Mouse (Mus musculus): ENCODE results near the gene Apobec4. TPM values are rescaled to one million over a fixed set of nuclear protein-coding genes. Genes with fewer than 3 reads are reported as not detected.

The Apobec4 gene
- polyA plus RNA-seq, 1 experiment from 2014 or later, result not detected

DNA sequence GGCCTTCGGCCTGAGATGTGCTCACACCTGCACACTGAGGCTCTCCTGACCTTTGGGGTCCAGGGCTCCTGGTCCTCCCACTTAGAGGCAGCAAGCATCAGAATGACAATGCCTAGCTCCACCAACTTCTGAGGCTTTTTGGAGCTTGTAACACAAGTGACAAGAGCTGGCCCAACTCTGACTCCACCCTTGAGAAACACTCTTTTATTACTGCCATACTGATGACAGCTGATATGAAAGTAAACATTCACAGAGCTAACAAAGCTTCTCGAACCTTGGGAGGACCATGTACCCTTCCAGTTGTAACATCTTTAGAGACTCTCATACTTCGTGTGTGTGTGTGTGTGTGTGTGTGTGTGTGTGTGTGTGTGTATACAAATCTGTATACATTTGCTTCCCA, 24.3 kb upstream of the Apobec4 start:
- Histone ChIP-seq H3K9ac (no peak overlapping the region), H3K4me1 (replicated peaks) (no peaks in the 10 kb centered on the region), H3K4me3 (no peak overlapping the region), H3K27me3 (no peaks in the 10 kb centered on the region), H3K9me3 (no peaks in the 10 kb centered on the region), H3K4me2 (no peak overlapping the region), H3K36me3 (no peaks in the 10 kb centered on the region), H3K27ac (replicated peaks) (no peak overlapping the region)
- WGBS, result 77% methylated on average over 3 of the region's 3 CpGs
- ATAC-seq (ENCODE audit: low read depth), result no peak

DNA sequence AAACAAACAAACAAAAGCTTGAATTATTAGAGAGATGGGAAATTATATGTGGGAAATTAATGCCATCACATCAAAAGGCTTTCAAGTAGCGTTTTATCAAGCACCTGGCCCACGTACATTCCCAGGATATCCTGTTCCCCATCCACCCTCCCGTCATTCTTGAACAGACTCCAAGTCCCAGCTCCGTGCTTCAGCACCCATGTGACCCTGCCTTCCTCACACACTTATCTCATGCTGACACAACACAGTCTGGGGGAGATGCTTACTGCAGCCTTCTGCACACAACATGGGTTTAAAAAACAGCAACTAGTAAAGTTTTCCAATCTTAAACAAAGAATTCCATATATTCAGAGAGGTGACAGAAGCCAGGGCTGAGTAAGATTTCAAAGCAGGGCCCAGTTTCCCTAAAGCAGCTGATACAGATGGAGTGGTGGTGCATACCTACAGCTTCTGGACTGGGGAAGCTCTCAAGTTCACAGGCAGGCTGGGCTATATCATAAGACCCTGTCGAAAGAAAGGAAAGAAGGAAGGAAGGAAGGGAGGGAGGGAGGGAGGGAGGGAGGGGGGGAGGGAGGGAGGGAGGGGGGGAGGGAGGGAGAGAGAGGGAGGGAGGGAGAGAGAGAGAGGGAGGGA, 22.6 kb upstream of the Apobec4 start:
- no peak overlapping the region for H3K9ac ChIP-seq
- no peaks in the 10 kb centered on the region for H3K36me3 ChIP-seq
- H3K27ac ChIP-seq (replicated peaks), result no peak overlapping the region
- no peaks in the 10 kb centered on the region for H3K9me3 ChIP-seq
- H3K4me2 ChIP-seq, result no peak overlapping the region
- no peaks in the 10 kb centered on the region for H3K27me3 ChIP-seq
- 70% methylated on average over 4 of the region's 5 CpGs for WGBS
- ATAC-seq (ENCODE audit: low read depth), result no peak
- H3K4me1 ChIP-seq (replicated peaks), result no peaks in the 10 kb centered on the region
- H3K4me3 ChIP-seq, result no peak overlapping the region

DNA sequence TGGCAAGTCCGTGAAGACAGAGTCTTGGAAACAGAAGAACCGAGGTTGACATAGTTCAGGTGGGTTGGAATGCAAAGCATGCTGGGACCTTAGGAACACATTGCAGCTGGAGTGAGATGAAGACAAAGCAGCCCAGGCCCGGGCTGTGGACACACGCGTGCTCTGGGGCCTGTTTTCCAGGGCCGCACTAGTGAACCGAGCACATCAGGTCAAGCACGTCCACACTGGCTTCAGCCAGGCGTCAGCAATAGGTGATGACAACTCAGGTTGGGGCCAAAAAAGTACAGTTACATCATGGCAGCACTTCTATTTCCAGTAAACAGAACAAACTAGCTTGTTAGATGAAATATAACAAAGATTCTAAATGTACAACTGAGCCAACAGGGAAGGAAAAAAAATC, 11.6 kb upstream of the Apobec4 start:
- no peaks in the 10 kb centered on the region for H3K9me3 ChIP-seq

DNA sequence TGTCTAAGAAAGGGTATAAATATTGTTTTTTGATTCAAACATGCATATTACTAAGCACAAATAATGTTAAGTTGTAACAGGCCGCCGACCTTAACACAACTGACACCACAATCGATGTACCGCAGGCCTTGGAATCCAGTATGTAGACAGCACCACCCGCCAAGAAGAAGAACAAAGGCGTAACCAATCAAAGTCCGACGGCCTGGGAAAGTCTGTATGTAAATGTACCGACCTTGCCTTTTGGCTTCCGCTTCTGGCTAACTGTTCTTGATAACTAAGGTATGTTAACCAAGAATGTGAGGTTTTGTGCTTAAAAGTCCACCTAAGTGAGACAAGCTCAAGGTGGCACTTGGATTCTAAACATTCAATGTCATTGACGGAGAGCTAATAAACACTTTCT, 11.0 kb upstream of the Apobec4 start:
- 77% methylated on average over 11 of the region's 11 CpGs for WGBS
- Histone ChIP-seq H3K4me3 (no peak overlapping the region), H3K9me3 (no peaks in the 10 kb centered on the region), H3K36me3 (no peaks in the 10 kb centered on the region), H3K4me2 (no peak overlapping the region), H3K9ac (no peak overlapping the region), H3K4me1 (replicated peaks) (no peaks in the 10 kb centered on the region), H3K27ac (replicated peaks) (no peak overlapping the region), H3K27me3 (no peaks in the 10 kb centered on the region)
- no peak for ATAC-seq (ENCODE audit: low read depth)

More for the DNA sequence above, 11.6 kb upstream of the Apobec4 start:
- no peak overlapping the region for H3K4me3 ChIP-seq
- ATAC-seq (ENCODE audit: low read depth), result no peak
- no peak overlapping the region for H3K9ac ChIP-seq
- 91% methylated on average over 9 of the region's 9 CpGs for WGBS
- no peaks in the 10 kb centered on the region for H3K4me1 ChIP-seq (replicated peaks)
- H3K27me3 ChIP-seq, result no peaks in the 10 kb centered on the region
- H3K27ac ChIP-seq (replicated peaks), result no peak overlapping the region
- H3K36me3 ChIP-seq, result no peaks in the 10 kb centered on the region
- H3K4me2 ChIP-seq, result no peak overlapping the region

- Histone ChIP-seq H3K4me3 (no peak overlapping the region), H3K27me3 (no peaks in the 10 kb centered on the region), H3K9me3 (no peaks in the 10 kb centered on the region), H3K4me2 (no peak overlapping the region), H3K36me3 (no peaks in the 10 kb centered on the region), H3K9ac (no peak overlapping the region), H3K4me1 (replicated peaks) (no peaks in the 10 kb centered on the region), H3K27ac (replicated peaks) (no peak overlapping the region)
- WGBS, result 59% methylated on average over 15 of the region's 15 CpGs
- ATAC-seq (ENCODE audit: low read depth), result no peak
Measured at GRCm38 (mm10) chr1:152743095-152743826, 7.1 kb upstream of the Apobec4 start.

- Histone ChIP-seq H3K27me3 (no peaks in the 10 kb centered on the region), H3K4me2 (no peak overlapping the region), H3K9me3 (no peaks in the 10 kb centered on the region), H3K36me3 (no peaks in the 10 kb centered on the region), H3K4me1 (replicated peaks) (peaks cover 10% of the 10 kb centered on the region; the same call in 1 of the 2 replicates), H3K4me3 (no peak overlapping the region), H3K27ac (replicated peaks) (no peak overlapping the region), H3K9ac (no peak overlapping the region)
- WGBS, result 7% methylated on average over 5 of the region's 5 CpGs
- peak; percentile 67 for ATAC-seq (ENCODE audit: low read depth)
Measured at GRCm38 (mm10) chr1:152746426-152746825, 3.9 kb upstream of the Apobec4 start.

DNA sequence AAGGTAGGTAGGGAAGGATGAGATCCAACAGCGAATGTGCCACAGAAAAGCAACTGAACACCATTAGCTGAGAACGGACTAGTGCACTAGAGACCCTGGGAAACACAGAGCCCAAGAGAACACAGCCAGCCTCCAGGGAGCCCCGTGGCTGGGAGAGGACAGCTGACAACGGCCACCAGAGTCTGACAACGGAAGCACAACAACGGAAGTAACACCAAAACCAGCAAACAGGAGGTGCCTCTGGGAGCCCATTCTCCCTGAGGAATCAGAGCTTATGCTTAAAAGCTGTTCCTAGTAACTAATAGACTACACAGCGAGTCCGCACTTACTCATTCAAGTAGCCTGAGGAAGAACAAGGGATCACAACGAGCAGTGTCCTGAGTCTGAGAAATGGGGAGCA, 1.1 kb upstream of the Apobec4 start:
- 67% methylated on average over 9 of the region's 9 CpGs for WGBS
- Histone ChIP-seq H3K27me3 (no peaks in the 10 kb centered on the region), H3K27ac (replicated peaks) (no peak overlapping the region), H3K9me3 (no peaks in the 10 kb centered on the region), H3K4me2 (no peak overlapping the region), H3K4me1 (replicated peaks) (peaks cover 14% of the 10 kb centered on the region; the same call in 1 of the 2 replicates), H3K4me3 (no peak overlapping the region), H3K9ac (no peak overlapping the region), H3K36me3 (no peaks in the 10 kb centered on the region)
- ATAC-seq (ENCODE audit: low read depth), result no peak

DNA sequence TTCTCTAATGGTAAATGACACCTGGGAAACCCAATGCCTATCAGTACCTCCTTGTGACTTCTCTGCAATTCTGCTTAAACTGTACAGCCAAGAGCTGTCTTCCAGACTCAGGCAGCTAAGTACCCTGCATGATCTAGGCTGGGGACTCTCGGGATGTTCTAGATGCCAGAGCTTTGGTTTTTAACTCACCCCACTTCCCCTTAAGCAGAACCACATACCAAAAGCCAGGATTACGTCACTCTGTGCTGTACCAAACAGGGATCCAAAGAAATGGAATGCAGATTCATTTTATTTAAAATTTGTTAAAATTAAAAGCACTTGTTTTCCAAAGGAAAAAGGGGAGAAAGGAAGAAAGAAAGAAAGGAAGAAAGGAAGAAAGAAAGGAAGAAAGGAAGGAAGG, 11.4 kb downstream of the Apobec4 start:
- no peak overlapping the region for H3K4me3 ChIP-seq
- H3K4me2 ChIP-seq, result no peak overlapping the region
- no peak for ATAC-seq (ENCODE audit: low read depth)
- H3K9ac ChIP-seq, result no peak overlapping the region
- no peaks in the 10 kb centered on the region for H3K9me3 ChIP-seq
- H3K36me3 ChIP-seq, result no peaks in the 10 kb centered on the region
- WGBS, result 88% methylated on average over 2 of the region's 2 CpGs
- no peak overlapping the region for H3K27ac ChIP-seq (replicated peaks)
- H3K27me3 ChIP-seq, result peaks cover 3% of the 10 kb centered on the region; the same call in 1 of the 2 replicates
- peaks cover 9% of the 10 kb centered on the region for H3K4me1 ChIP-seq (replicated peaks)

GRCm38 (mm10) chr1:152766032-152766772, 15.9 kb downstream of the Apobec4 start, which contains the start of the genes Rgl1 and Arpc5:
Gene Rgl1, minus strand, starts transcription at chr1:152766351.
Gene Arpc5, plus strand, starts transcription at chr1:152766542.
- Histone ChIP-seq H3K36me3 (peaks cover 15% of the 10 kb centered on the region), H3K4me2 (peak within 1 kb of the TSS; percentile 77), H3K9me3 (no peaks in the 10 kb centered on the region), H3K27me3 (peaks cover 3% of the 10 kb centered on the region; the same call in 1 of the 2 replicates), H3K27ac (replicated peaks) (peak within 1 kb of the TSS; percentile 92), H3K4me3 (peak within 1 kb of the TSS; percentile 98), H3K4me1 (replicated peaks) (peaks cover 25% of the 10 kb centered on the region), H3K9ac (peak within 1 kb of the TSS; percentile 98)
- ATAC-seq (ENCODE audit: low read depth), result peak; percentile 98
- under 1% methylated on average over 86 of the region's 86 CpGs for WGBS

DNA sequence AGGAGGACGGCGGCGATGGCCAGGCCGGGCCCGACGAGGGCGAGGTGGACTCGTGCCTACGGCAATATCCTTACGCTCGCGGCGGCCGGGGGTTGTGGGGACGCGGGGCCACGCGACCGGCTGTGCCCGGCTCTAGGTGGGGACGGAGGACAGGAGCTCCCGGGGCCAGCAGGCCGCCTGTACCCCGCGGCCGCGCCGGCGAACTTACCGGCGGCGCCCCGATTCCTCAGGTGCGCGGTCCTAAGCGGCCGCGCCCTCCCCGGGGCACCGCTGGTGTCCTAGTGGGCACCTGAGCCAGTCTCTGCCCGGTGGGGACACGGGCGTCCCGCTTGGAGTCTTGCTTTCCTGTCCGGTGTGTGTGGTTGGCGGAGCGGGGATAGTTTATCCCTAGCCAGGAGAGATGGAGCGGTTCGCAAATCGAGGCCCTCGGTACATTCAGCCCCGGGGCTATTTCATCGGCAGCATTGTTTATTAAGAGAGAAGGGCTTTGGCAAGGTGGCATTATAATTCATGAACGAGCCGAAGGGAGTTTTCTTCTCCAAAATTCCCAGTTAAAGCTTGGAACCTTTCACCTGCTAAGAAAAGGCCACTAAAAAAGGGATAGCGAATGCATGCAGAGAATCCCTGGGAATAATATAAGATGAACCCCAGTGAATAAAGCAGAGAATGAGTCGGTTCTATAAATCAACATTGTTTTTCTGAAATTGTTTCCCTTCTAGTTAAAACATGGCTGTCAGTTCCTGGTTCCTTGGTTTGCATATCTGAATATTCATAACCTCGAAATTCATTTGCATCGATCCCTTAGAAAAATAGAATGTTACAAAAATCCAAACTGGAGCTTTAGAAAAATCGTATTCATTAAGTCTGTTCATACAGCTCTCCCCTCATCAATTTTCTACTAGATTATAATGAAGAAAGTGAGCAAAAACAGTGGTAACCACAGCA, 16.7 kb downstream of the Apobec4 start:
- Histone ChIP-seq H3K9ac (peak overlapping the region; percentile 98), H3K9me3 (no peaks in the 10 kb centered on the region), H3K4me3 (peak overlapping the region; percentile 98), H3K27me3 (peaks cover 3% of the 10 kb centered on the region; the same call in 1 of the 2 replicates), H3K36me3 (peaks cover 23% of the 10 kb centered on the region), H3K4me1 (replicated peaks) (peaks cover 25% of the 10 kb centered on the region), H3K27ac (replicated peaks) (peak overlapping the region; percentile 92), H3K4me2 (peak overlapping the region; percentile 65)
- peak; percentile 63 for ATAC-seq (ENCODE audit: low read depth)
- 1% methylated on average over 60 of the region's 60 CpGs for WGBS

GRCm38 (mm10) chr1:152767749-152768488, 17.6 kb downstream of the Apobec4 start:
- ATAC-seq (ENCODE audit: low read depth), result no peak
- peak overlapping the region; percentile 98 for H3K9ac ChIP-seq
- peak overlapping the region; percentile 65 for H3K4me2 ChIP-seq
- H3K27ac ChIP-seq (replicated peaks), result 0 out of 2 replicates have a peak overlapping the region, but pooled peaks have one; percentile 42
- WGBS, result 5% methylated on average over 5 of the region's 5 CpGs
- H3K9me3 ChIP-seq, result no peaks in the 10 kb centered on the region
- H3K27me3 ChIP-seq, result peaks cover 3% of the 10 kb centered on the region; the same call in 1 of the 2 replicates
- peaks cover 31% of the 10 kb centered on the region for H3K36me3 ChIP-seq
- H3K4me3 ChIP-seq, result peak overlapping the region; percentile 98
- H3K4me1 ChIP-seq (replicated peaks), result peaks cover 25% of the 10 kb centered on the region

Measured in neural tube, embryonic 13.5 days (tissue).